Mouse (Mus musculus): ENCODE results near the gene BC061237.
"Not testable (repeated sequence)": the region's sequence is repeated elsewhere in the genome, so short reads cannot be mapped to it uniquely, and the experiment has no call there.

Gene BC061237

GRCm38 (mm10) chr14:44492163-44492562 lies at the start of gene BC061237:
Gene BC061237, plus strand, starts transcription at chr14:44492463.
- DNase-seq: not testable (repeated sequence)

GRCm38 (mm10) chr14:44517976-44518375 lies 25.7 kb downstream of the BC061237 start, which contains the start of gene Gm17093:
Gene Gm17093, plus strand, starts transcription at chr14:44518276.
- DNase-seq: not testable (repeated sequence)

- DNase-seq: not testable (repeated sequence)
These were observed 55.7 kb downstream of the BC061237 start for GRCm38 (mm10) chr14:44547961-44548360.
